Mouse (Mus musculus): ENCODE data around the gene Mta1.

Gene Mta1

DNA sequence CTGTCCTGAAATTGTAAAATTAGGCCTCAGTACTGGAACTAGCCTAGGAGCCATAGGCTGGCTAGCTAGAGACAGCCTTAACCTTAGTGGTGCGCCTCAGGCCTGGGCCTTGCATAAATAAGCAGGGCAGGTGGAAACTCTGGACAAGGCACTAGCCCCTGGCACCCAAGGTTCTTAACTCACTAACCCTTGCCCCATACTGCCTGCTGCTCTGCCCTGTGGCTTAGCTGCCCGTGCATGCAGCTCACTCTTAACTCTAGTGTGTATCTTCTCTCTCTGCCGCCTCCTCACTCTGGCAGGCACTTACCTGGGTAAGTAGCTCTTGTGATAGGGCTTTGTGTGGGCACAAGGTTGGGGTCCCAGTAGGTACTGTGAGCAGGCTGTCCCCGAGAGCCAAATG, 36.4 kb downstream of the Mta1 start:
- no peak for DNase-seq (ENCODE audit: low spot score)

GRCm38 (mm10) chr12:113135401-113135800, 37.3 kb downstream of the Mta1 start:
- DNase-seq (ENCODE audit: low spot score): no peak

- DNase-seq (ENCODE audit: low spot score): no peak
These were observed 38.5 kb downstream of the Mta1 start for GRCm38 (mm10) chr12:113136492-113137020.

DNA sequence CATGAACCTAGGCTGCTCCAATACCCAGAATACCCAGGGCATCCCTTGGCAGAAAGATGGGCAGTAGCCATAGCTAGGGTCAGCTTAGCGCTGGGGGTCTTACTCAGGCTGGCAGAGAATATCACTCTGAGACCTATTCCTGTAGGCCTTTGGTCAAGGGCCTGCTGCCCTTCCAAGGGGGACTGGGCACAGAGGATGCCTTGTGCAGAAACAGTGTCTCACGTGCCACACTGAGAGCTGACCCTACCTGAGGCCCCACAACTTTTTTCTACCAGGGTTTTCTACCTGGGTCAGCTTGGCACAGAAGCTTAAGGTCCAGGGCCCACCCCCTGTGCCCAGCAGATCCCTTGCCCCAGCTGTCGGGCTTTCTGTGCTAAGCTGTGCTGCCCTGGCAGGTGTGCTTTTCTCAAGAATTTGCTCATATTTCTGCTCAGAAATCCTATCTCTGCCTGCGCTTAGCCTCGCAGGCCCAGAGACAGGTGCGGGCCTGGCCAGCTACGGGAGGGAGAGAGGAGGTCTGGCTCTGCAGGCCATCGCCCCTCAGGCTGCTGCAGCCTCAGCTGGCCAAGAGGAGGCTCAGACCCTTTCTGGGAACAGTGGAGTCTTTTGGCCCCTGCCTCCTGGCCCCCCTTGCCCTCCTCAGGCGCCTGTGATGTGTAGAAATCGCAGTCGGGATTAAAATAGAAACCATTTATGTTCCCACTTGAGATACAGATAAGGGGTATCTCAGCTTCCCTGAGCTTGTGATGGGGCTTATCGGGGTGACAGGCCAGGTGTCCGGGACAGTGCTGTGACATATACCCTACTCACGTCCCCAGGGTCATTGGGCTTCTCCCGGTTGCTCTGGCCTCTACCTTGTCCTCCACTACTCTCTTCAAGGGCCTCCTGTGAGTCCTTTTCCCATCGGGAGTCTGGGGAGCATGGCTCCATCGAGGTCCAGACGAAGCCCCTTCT, 39.5 kb downstream of the Mta1 start:
- no peak for DNase-seq (ENCODE audit: low spot score)

- no peak for DNase-seq (ENCODE audit: low spot score)
These were observed 40.2 kb downstream of the Mta1 start for GRCm38 (mm10) chr12:113138291-113138690.

DNA sequence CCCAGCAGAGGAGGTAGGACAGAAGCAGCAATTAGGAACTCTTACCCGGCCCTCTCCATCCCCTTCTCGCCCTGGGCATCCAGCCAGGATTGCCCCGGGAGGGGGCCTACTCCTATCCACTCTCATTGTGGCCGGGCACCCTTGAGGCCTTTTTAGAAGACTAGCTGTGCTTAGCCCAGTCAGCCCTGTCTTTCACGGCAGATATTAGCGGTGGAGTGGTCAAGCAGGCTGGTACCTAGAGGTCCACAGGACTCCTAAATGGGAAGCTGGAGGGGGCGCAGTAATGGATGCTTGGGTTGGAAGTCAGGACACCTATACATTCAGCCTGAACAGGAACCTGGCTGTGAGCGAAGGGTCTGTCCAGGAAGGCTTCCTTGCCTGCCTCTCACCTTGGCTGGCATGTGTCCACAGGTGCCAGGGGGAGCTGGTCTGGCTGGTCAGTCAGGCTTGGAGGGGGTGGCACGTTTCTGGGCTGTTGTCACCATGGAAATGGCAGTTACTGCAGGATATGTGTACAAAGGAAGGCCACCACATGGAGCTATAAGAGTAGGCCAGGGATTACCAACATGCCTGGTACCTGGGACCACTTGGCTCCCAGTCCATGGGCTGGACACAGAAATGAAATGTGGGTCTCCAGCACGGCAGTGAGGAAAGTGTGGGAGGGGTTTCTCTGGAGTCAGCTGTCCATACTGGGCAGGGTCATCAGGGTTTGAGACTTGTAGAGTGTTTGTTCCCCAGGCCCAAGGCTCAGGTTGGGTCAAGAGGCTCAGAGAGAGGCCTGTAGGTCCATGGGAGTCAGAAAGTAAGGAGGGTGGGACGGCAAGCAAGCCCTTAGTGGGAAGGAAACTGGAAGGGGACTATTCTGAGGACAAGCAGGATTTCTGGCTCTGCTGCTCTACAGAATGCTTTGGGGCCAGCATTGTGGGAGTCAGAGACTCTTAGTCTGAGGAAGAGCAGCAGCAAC, 41.1 kb downstream of the Mta1 start:
- DNase-seq (ENCODE audit: low spot score): no peak

DNA sequence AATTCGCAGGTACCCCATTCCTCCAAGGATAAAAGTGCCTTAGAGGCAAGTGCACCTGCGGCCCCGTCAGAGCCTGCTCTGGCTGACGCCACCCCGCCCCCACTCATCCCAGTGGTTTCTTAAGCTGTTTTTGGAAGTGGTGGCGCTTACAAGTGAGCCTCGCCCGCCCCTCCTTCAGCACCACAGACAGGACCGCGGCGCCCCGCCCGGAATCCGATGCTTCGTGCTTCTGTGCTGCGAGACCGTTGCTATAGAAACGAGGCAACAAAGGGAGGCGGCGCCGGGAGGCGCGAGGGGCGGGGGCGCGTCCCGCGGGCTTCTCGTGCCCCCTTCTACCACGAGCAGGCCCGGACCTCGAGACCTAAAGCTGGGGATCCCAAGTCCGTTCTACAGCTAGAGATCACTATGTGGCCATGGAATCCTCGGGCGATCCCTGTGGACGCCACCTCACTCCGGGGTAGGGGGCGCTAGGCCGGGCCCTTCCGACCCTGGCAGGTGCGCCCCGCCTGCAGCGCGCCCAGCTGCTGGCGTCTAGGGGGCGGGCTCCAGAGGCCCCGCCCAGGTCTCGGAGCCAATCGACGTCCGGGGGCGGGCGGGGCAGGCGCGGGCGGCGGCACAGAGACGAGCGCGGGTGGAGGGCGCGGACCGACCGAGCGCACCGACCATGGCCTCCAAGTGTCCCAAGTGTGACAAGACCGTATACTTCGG, 42.0 kb downstream of the Mta1 start, which contains the start of gene Crip2:
Gene Crip2 (plus strand): TSS at position 329 of the 708 bp plus-strand sequence.
- DNase-seq (ENCODE audit: low spot score): no peak

- DNase-seq (ENCODE audit: low spot score): no peak
These were observed 42.7 kb downstream of the Mta1 start for GRCm38 (mm10) chr12:113140616-113141411.

- no peak for DNase-seq (ENCODE audit: low spot score)
These were observed 43.5 kb downstream of the Mta1 start for GRCm38 (mm10) chr12:113141531-113141973.

DNA sequence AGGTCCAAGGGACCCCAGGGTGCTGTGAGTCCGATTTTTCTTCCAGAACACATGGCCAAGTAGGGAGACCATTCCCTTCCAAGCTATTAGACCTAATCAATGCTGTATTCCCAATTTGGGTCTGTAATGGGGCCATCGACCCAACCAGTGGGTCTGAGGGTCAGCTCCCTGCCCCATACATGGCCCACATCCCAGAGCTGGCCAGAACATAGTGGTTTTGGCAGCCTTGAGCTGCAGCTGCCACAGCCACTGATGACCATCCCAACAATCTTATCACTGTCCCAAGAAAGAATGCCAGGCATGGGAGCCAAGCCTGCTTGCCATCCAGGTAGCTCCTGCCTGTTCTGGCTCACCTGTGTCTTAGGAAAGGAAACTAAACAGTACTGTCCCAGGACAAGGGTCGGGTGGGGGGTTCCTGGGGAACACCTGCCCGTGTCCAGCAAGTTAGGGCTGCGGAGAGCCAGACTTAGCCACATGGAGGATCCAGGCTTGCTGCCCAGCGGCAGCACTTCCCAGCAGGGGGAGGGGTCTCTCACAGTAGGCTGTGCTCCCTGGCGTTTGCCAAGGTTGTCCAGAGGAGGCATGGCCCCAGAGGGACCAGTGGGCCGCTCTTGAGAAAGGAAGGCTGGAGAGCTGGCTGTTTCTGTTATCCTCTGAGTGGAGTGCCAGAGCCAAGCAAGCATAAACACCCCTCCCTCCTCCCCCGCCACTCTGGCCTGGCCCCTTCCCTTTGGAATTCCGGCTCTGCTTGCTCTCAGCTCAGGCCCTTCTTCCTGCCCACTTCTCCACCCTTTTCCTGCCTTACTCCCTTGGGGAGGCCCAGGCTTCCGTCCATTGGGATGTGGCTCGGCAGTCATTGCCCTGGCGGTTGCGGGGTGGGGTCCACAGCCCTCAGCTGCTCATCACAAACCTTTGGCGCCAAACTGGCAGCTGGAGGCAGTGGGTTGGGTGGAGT, 44.2 kb downstream of the Mta1 start:
- no peak for DNase-seq (ENCODE audit: low spot score)

DNA sequence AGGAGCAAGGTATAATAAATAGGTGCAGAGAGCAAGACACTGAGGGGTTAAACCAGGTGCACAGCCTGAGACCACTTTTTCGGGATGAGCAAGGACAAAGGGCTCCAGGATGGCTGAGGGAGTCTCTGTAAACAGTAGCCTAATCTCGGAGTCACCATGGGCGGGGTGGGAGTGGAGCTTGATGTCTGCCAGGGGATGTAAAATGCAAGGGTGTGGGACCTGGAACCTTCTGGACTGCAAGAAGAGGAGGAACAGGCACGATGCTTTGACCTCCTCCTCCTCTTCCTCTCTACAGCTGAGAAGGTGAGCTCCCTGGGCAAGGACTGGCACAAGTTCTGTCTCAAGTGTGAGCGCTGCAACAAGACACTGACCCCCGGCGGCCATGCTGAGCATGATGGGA, 45.1 kb downstream of the Mta1 start:
- DNase-seq (ENCODE audit: low spot score): no peak

- no peak for DNase-seq (ENCODE audit: low spot score)
These were observed 46.1 kb downstream of the Mta1 start for GRCm38 (mm10) chr12:113144001-113144756.

DNA sequence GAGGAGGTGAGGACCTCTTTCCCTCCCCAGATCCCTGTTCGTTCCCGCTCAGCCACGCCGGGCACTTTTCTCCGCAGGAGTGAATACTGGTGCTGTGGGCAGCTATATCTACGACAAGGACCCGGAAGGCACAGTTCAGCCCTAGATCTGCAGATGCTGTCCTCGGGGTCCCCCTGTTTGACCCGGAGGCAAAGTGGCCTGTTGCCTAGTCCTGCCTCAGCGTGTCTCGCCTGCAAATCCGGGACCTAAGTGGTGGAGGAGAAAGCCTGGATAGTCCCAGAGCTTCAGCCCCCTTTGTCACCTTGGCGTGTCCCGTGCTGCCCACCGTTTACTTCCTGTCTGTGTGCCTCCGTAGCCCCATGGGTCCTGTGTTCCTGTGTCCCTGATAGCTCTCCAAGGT, 46.8 kb downstream of the Mta1 start:
- no peak for DNase-seq (ENCODE audit: low spot score)

GRCm38 (mm10) chr12:113145591-113145990, 47.5 kb downstream of the Mta1 start:
- DNase-seq (ENCODE audit: low spot score): no peak

- DNase-seq (ENCODE audit: low spot score): peak; percentile 77
These were observed 48.3 kb downstream of the Mta1 start, which contains the start of gene Crip1 for GRCm38 (mm10) chr12:113146112-113147057. Gene Crip1, plus strand, starts transcription at chr12:113146316.

DNA sequence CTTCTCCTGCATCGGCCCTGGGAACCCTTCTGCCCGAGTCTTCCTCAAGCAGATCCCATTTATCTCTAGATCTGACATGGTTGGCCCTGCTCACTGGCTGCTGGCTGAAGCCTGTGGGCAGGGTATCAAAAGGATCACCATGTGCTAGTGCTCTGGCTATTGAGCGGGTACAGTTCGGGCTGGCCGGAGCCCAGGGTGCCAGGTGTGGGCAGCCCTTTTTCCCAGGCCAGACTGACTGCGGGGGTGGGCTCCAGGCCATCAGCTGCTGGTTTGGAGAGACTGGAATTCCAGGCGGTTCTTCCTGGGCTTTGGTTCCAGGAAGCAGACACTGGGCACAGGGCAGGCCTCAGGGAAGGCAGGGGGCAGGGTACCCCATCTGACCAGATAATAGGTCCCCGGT, 49.4 kb downstream of the Mta1 start:
- no peak for DNase-seq (ENCODE audit: low spot score)

GRCm38 (mm10) chr12:113148381-113149035, 50.4 kb downstream of the Mta1 start:
- DNase-seq (ENCODE audit: low spot score): no peak
